Mouse (Mus musculus) Patski (cell line): ENCODE results near the gene Serinc3. TPM values are rescaled to one million over a fixed set of nuclear protein-coding genes. Genes with fewer than 3 reads are reported as not detected.
A peak's percentile ranks its signal among the peaks of the same experiment; 100 is the strongest.
"Not testable (repeated sequence)": the region's sequence is repeated elsewhere in the genome, so short reads cannot be mapped to it uniquely, and the experiment has no call there.

ENCODE experiments used
- ATAC-seq: fragments of 100-300 bp; one replicate; pipeline ENCODE4 v1.8.0; 2021
- CTCF ChIA-PET: fragments of 350-600 bp; sonication (Branson Sonifier 250); formaldehyde crosslinking; loops from one replicate; lab custom pipeline; 2022; ENCODE audit warnings: inconsistent platforms; lab: Charles Lee
- POLR2A ChIA-PET: fragments of 350-600 bp; sonication (Branson Sonifier 250); formaldehyde crosslinking; loops from one replicate; lab custom pipeline; 2022; ENCODE audit warnings: antibody characterized with exemption, inconsistent platforms; lab: Charles Lee
- DNase-seq: peaks from one replicate; pipeline ENCODE4 v3.0.0-alpha.2; 2011; ENCODE audit warnings: low read depth, low spot score
- H3K27me3 ChIP-seq: fragments of 371-371 bp; one replicate; pipeline ENCODE4 v1.5.1; 2021
- CTCF ChIP-seq: fragments of 100-300 bp; IDR thresholded peaks from one replicate; pipeline ENCODE4 v1.5.1; 2021
- in situ Hi-C: fragments of 300-500 bp; cut with MboI; formaldehyde crosslinking; loops from 3 replicates; pipeline ENCODE4 v1.11.1; 2018; ENCODE audit warnings: low pct_unique_long_range_greater_than_20kb, mixed read lengths
- polyA plus RNA-seq: library from polyadenylated mRNA; unstranded; gene quantifications from one replicate; pipeline ENCODE4 v1.2.3, GENCODE M21; 2021

The Serinc3 gene
- polyA plus RNA-seq, 1 experiment from 2014 or later, result 238 TPM

DNA sequence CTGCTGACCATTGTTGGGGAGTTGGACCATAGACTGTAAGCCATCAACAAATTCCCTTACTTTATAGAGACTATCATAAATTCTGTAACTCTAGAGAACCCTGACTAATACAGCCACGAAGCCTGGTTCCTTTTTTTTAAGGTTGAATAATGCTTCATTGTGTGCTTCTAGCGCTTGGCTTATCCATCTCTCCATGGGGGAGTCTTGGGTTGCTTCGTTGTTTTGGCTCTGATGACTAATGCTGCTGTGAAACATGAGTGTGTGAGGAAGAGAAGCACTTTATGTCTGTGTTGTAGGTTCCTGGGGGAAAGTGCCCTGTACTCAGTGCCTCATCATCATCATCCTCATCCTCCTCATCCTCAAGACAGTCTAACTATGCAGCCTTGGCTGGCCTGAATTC is 19.0 kb upstream of the Serinc3 start:
- ChIA-PET POLR2A (no interaction called here), CTCF (no interaction called here)
- ATAC-seq (peak; percentile 51), DNase-seq (no peak)
- H3K27me3 ChIP-seq, result no peaks in the 10 kb centered on the region
- in situ Hi-C loops, result loop anchor here (5.0 kb wide), 1 partner anchor 53 kb away; no protein-coding TSS in a partner anchor
- TF ChIP-seq CTCF, result no peak

GRCm38 (mm10) chr2:163662698-163663221 is 17.8 kb upstream of the Serinc3 start:
- no peaks in the 10 kb centered on the region for H3K27me3 ChIP-seq
- CTCF ChIA-PET, result no interaction called here
- in situ Hi-C loops, result loop anchor here (5.0 kb wide), 1 partner anchor 55 kb away; no protein-coding TSS in a partner anchor
- POLR2A ChIA-PET, result no interaction called here
- no peak for ATAC-seq
- TF ChIP-seq CTCF, result no peak
- no peak for DNase-seq

- in situ Hi-C loops, result loop anchor here (5.0 kb wide), 1 partner anchor 55 kb away; no protein-coding TSS in a partner anchor
- no peak for ATAC-seq
Observed at GRCm38 (mm10) chr2:163662076-163662475, 17.1 kb upstream of the Serinc3 start.

GRCm38 (mm10) chr2:163661371-163661850 is 16.5 kb upstream of the Serinc3 start:
- POLR2A ChIA-PET, result interaction anchor here (1.9 kb wide), 1 partner anchor 16 kb away, joined by 4 read pairs; the partner anchor contains the start of gene Serinc3
- CTCF ChIA-PET, result interaction anchor here (3.8 kb wide), 1 partner anchor 13 kb away, joined by 15 read pairs; no protein-coding TSS in a partner anchor
- TF ChIP-seq CTCF, result no peak
- no peaks in the 10 kb centered on the region for H3K27me3 ChIP-seq
- ATAC-seq (no peak), DNase-seq (no peak)
- in situ Hi-C loops, result loop anchor here (5.0 kb wide), 1 partner anchor 56 kb away; no protein-coding TSS in a partner anchor

More at GRCm38 (mm10) chr2:163662076-163662475, 17.1 kb upstream of the Serinc3 start:
- POLR2A ChIA-PET, result no interaction called here
- CTCF ChIA-PET, result no interaction called here
- H3K27me3 ChIP-seq, result no peaks in the 10 kb centered on the region
- TF ChIP-seq CTCF, result no peak
- DNase-seq, result no peak

DNA sequence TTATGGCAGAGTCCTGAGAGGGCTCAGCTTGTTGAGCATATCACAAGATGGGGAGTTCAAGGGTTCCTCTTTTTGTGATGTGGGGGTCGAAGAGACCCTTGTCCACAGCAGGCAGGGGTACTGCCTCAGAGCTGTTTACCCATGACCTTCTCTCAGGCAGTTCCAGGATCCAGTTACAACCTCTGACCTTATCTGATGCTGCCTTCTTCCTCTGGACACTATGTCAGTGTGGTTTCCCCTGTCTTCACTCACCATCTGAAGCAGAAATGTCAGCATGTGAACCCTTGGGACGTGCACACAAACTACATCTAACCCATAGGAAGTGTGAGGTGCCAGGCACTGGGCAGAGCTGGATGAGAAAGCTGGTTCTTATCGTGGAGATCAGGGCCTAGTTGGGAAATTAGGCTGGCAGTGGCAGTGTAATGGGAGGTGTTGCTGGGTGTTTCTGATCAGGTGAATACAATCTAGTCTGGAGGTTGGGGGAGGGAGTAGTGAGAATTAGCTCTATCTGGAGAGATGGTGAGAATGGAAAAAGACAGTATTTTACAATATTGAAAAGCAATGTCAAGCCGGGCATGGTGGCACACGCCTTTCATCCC is 15.3 kb upstream of the Serinc3 start:
- in situ Hi-C loops, result loop anchor here (5.0 kb wide), 1 partner anchor 57 kb away; no protein-coding TSS in a partner anchor
- TF ChIP-seq CTCF, result no peak
- no peak for ATAC-seq
- DNase-seq, result no peak
- ChIA-PET CTCF (interaction anchor here (0.6 to 3.8 kb wide), 4 partner anchors 14 to 61 kb away, joined by 3 to 15 read pairs (median 7); no protein-coding TSS in a partner anchor), POLR2A (interaction anchor here (1.9 kb wide), 1 partner anchor 15 kb away, joined by 4 read pairs; the partner anchor contains the start of gene Serinc3)
- no peaks in the 10 kb centered on the region for H3K27me3 ChIP-seq

DNA sequence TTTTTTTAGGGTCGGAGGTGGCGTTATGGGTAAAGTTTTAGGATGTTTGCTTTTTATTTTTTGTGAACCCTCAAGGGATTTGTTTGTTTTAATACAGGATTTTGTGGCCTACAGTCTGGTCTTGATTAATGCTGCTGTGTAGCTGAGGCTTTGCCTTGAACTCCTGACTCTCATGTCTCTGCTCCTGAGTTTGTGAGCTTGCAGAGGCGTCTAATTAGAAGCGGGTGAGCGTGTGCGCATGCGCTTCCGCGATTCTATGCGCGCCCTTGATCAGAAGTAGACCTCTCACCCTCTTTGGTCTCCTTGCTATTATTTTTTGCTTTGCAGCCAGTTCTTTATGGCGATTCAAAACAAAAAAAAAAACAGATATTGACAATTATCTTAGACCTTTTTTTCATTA is 14.5 kb upstream of the Serinc3 start:
- no peaks in the 10 kb centered on the region for H3K27me3 ChIP-seq
- DNase-seq (no peak), ATAC-seq (no peak)
- CTCF ChIA-PET, result interaction anchor here (1.4 to 3.8 kb wide), 4 partner anchors 14 to 28 kb away, joined by 4 to 15 read pairs (median 8); no protein-coding TSS in a partner anchor
- POLR2A ChIA-PET, result interaction anchor here (1.9 kb wide), 1 partner anchor 14 kb away, joined by 4 read pairs; the partner anchor contains the start of gene Serinc3
- TF ChIP-seq CTCF, result no peak
- in situ Hi-C loops, result no loop called here

- POLR2A ChIA-PET, result interaction anchor here (0.8 kb wide), 1 partner anchor 9 kb away, joined by 3 read pairs; no protein-coding TSS in a partner anchor
- CTCF ChIA-PET, result interaction anchor here (0.9 to 3.8 kb wide), 6 partner anchors 13 to 48 kb away, joined by 3 to 15 read pairs (median 4); no protein-coding TSS in a partner anchor
- TF ChIP-seq CTCF, result no peak
- DNase-seq (no peak), ATAC-seq (no peak)
- H3K27me3 ChIP-seq, result no peaks in the 10 kb centered on the region
- in situ Hi-C loops, result no loop called here
Observed at GRCm38 (mm10) chr2:163658941-163659340, 14.0 kb upstream of the Serinc3 start.

DNA sequence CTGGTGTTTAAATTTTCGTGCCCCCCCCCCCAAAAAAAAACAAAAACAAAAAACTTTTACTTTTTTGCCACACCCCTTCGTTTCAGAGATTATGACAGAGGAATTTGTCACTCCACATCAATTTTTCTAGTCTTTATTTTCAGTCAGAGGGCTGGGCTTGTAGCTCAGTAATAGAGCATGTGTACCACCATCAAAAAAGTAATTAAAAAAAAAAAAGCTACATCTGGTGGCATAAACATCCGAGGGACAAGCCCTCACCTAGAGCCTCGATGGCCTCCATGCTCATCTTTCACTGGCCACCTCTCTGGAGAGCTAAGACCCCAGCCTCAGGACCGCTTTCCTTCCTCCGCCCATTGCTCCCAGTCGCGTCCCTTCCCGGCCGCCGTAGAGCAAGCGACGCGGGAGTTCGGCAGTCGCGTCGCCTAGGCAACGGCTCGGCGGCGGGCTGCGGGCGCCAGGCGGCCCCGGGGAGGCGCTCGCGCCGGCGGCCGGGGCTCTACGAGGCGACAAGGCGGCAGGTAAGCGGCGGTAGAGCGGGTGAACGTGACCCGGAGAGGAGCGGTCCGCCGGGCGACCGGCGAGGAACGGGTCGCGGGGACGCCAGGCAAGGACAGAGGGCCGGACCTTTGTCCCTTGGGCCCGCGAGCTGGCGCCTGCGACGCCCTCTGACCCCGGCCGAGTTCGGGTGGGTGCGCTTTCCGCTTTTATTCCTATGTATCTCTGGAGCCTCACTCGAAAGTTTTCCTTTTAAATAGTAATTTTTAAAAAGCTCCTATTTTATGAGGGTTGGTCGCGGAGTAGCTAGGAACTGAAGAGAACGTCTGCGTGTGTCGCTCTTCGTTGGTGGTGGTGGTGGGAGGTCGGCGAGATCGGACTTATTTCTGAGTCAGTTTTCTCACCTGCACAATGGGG is 13.3 kb upstream of the Serinc3 start, which contains the start of gene Pkig:
Pkig (plus strand) TSS at position 412 of the 912 bp plus-strand sequence.
- in situ Hi-C loops, result no loop called here
- ATAC-seq (peak; percentile 84), DNase-seq (no peak)
- no peaks in the 10 kb centered on the region for H3K27me3 ChIP-seq
- ChIA-PET CTCF (interaction anchor here (0.7 to 3.8 kb wide), 10 partner anchors 9 to 61 kb away, joined by 3 to 15 read pairs (median 5); partner anchors contain the start of gene Serinc3), POLR2A (interaction anchor here (0.6 to 0.8 kb wide), 4 partner anchors 8 to 38 kb away, joined by 3 to 5 read pairs (median 3); no protein-coding TSS in a partner anchor)
- TF ChIP-seq CTCF, result peak; percentile 50

DNA sequence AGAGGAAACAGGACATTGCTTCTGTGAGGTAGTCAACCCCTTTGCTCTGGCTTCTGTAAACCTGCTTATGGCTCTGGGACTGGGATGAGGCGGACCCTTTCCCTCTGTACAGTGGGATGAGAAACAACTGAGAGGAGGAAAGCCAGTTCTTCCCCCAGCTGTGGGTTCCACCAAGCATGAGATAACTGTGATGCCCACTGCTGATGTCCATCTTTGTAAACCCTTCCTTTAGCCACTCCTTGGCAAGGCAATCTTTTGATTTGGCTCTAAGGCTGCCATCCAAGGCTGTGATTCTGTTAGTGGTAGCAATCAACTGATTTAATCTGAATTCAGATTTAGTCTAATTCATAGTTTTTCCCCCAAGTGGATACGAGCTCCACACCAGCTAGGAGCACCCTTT is 12.6 kb upstream of the Serinc3 start:
- in situ Hi-C loops, result no loop called here
- no peaks in the 10 kb centered on the region for H3K27me3 ChIP-seq
- ChIA-PET POLR2A (interaction anchor here (0.6 to 0.7 kb wide), 2 partner anchors 16 to 61 kb away, joined by 3 read pairs; no protein-coding TSS in a partner anchor), CTCF (interaction anchor here (1.4 to 3.8 kb wide), 5 partner anchors 11 to 61 kb away, joined by 5 to 15 read pairs (median 10); partner anchors contain the start of gene Serinc3)
- DNase-seq (no peak), ATAC-seq (no peak)
- TF ChIP-seq CTCF, result no peak

- ChIA-PET CTCF (interaction anchor here (2.5 kb wide), 1 partner anchor 10 kb away, joined by 10 read pairs; the partner anchor contains the start of gene Serinc3), POLR2A (interaction anchor here (1.0 kb wide), 1 partner anchor 21 kb away, joined by 3 read pairs; no protein-coding TSS in a partner anchor)
- DNase-seq, in situ Hi-C loops, ATAC-seq, H3K27me3 ChIP-seq: not testable (repeated sequence)
Observed at GRCm38 (mm10) chr2:163655699-163656098, 10.8 kb upstream of the Serinc3 start.
